Comparison of ENCODE assay signal across 11 mouse cellular contexts in the genomic region with DNA sequence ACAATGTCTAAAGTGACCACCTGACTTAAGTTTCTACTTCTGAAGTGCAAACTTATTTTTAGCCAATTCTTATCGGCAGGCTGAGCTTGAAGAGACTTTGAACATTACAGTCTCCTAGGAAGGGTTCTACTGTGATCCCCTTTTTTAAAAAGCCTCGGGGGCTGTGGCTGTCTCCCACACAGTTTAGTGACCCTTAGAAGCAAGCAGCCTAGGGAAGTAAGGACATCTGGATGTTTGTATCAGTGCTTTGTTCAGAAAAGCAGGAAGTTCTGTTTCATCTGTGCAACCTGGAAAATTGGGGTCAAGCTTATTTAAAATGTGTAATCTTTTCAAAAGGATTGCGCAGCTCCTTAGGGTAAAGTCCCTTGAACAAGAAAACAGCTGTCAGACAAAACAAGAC. TPM values are rescaled to one million over a fixed set of nuclear protein-coding genes. Genes with fewer than 3 reads are reported as not detected.
DNase-seq lines count a peak whose midpoint lies in the region; ATAC-seq and TF ChIP-seq lines count a peak whose summit lies in the region.
"Had no signal": no experiment of that assay in that cellular context is flagged by ENCODE, and none has a peak within 500 bp of the region (broad histone marks: within the 10 kb centered on the region; RNA-seq: fewer than 3 reads in every experiment).

No protein-coding gene starts in this region.

- H3K4me3 ChIP-seq in heart, embryonic 12.5 days = no peak overlapping the region
- H3K4me3 ChIP-seq in limb, embryonic 15.5 days = no peak overlapping the region

- H3K9ac ChIP-seq in heart, embryonic 12.5 days = no peak overlapping the region
- no peak overlapping the region for H3K9ac ChIP-seq in limb, embryonic 15.5 days

- H3K27ac ChIP-seq in heart, embryonic 12.5 days (ENCODE audit: poor library complexity, severe bottlenecking) = peak overlapping the region; percentile 25; the same call in 1 of the 2 replicates
- 0 out of 2 replicates have a peak overlapping the region, but pooled peaks have one; percentile 27 for H3K27ac ChIP-seq in limb, embryonic 15.5 days

- WGBS in heart, embryonic 12.5 days = 22% methylated on average over 3 of the region's 3 CpGs
- WGBS in limb, embryonic 15.5 days = 19% methylated on average over 3 of the region's 3 CpGs

- TF ChIP-seq POLR2A in brain, embryonic 14.5 days (IDR thresholded peaks at IDR 0.05; ENCODE audit: borderline replicate concordance, extremely low read depth, insufficient read depth, insufficient read length, poor library complexity, severe bottlenecking) = no peak

- H3K4me2 ChIP-seq in heart, embryonic 12.5 days = peak overlapping the region; percentile 47
- no peak overlapping the region for H3K4me2 ChIP-seq in limb, embryonic 15.5 days

- ATAC-seq in heart, embryonic 12.5 days (ENCODE audit: insufficient number of reproducible peaks, low FRiP score) = no peak
- ATAC-seq in granulocyte monocyte progenitor cell, adult 5-6 weeks (replicated peaks; ENCODE audit: poor library complexity, severe bottlenecking) = peak; percentile 44
- no peak for ATAC-seq in limb, embryonic 15.5 days (ENCODE audit: insufficient number of reproducible peaks, low FRiP score, low TSS enrichment, low read depth)

- DNase-seq in heart, postnatal 14 days = no peak
- DNase-seq in brain, embryonic 14.5 days (ENCODE audit: low read depth) = peak; percentile 12
- no peak for DNase-seq in cerebellum, adult 18-20 months
- no peak for DNase-seq in B cell, adult 2 months
- DNase-seq in gastrocnemius, adult 8-10 months (ENCODE audit: low spot score in 2 of 2) = no peak

- H3K4me1 ChIP-seq in heart, embryonic 12.5 days (replicated peaks) = peaks cover 22% of the 10 kb centered on the region
- peaks cover 10% of the 10 kb centered on the region; the same call in 1 of the 2 replicates for H3K4me1 ChIP-seq in limb, embryonic 15.5 days

- no peaks in the 10 kb centered on the region for H3K9me3 ChIP-seq in heart, embryonic 12.5 days (replicated peaks)
- H3K9me3 ChIP-seq in limb, embryonic 15.5 days = no peaks in the 10 kb centered on the region

- no peaks in the 10 kb centered on the region for H3K36me3 ChIP-seq in heart, embryonic 12.5 days
- H3K36me3 ChIP-seq in limb, embryonic 15.5 days = no peaks in the 10 kb centered on the region

- no peak for TF ChIP-seq CTCF in brain, embryonic 14.5 days (IDR thresholded peaks at IDR 0.05; ENCODE audit: borderline replicate concordance, extremely low read depth, insufficient read depth, insufficient read length)

- H3K27me3 ChIP-seq in heart, embryonic 12.5 days (replicated peaks) = no peaks in the 10 kb centered on the region
- H3K27me3 ChIP-seq in limb, embryonic 15.5 days = no peaks in the 10 kb centered on the region

- intact Hi-C loops in heart, postnatal 14 days (cut with DNase I) = no loop called here

RNA-seq across cellular contexts. Expression of a gene that starts 12.6 kb away (rescaled TPM):
- polyA plus RNA-seq in heart, embryonic 12.5 days (2016; fragmentation: Nextera tagmentation; extraction: Ambion mirVana) = 12.4 and 13.1 TPM in 2 replicates
- 1 to 10 TPM; 5.1 to 7.2 TPM for total RNA-seq in heart, postnatal 14 days (2021)
- polyA plus RNA-seq in brain, embryonic 14.5 days (2012; rRNA removed) = 6.4 and 16.5 TPM in 2 replicates
- 1.3 TPM in 1 of 2 replicates, not detected in the other for total RNA-seq in granulocyte monocyte progenitor cell, adult 5-6 weeks (2014; fragmentation: Nextera tagmentation)
- total RNA-seq in granulocyte monocyte progenitor cell, adult 5-6 weeks (2017) = 0.13 and 2.4 TPM in 2 replicates
- 12.3 and 16.0 TPM in 2 replicates for polyA plus RNA-seq in limb, embryonic 15.5 days (2015; fragmentation: Nextera tagmentation; extraction: Ambion mirVana)
- 10 to 100 TPM; 48.9 to 85.9 (median 58.6) TPM for total RNA-seq in gastrocnemius, adult 8-10 months (2022)

RNA-seq across cellular contexts. Expression of a gene that starts 37.0 kb away (rescaled TPM):
- polyA plus RNA-seq in heart, embryonic 12.5 days (2016; fragmentation: Nextera tagmentation; extraction: Ambion mirVana) = not detected in 2 replicates
- total RNA-seq in heart, postnatal 14 days (2021) = not detected
- polyA plus RNA-seq in brain, embryonic 14.5 days (2012; rRNA removed) = 0.53 and 0.82 TPM in 2 replicates
- not detected in 2 replicates for total RNA-seq in granulocyte monocyte progenitor cell, adult 5-6 weeks (2014; fragmentation: Nextera tagmentation)
- not detected in 2 replicates for total RNA-seq in granulocyte monocyte progenitor cell, adult 5-6 weeks (2017)
- 0.14 and 0.18 TPM in 2 replicates for polyA plus RNA-seq in limb, embryonic 15.5 days (2015; fragmentation: Nextera tagmentation; extraction: Ambion mirVana)
- total RNA-seq in gastrocnemius, adult 8-10 months (2022) = not detected
- total RNA-seq: common myeloid progenitor, adult 5-6 weeks; gastrocnemius, postnatal 4 days had no signal

RNA-seq across cellular contexts. Expression of a gene that starts 49.6 kb away (rescaled TPM):
- polyA plus RNA-seq in heart, embryonic 12.5 days (2016; fragmentation: Nextera tagmentation; extraction: Ambion mirVana) = 0.04 TPM in 1 of 2 replicates, not detected in the other
- under 1 TPM in 1 of 2 experiments, not detected in 1; 0.05 TPM for total RNA-seq in heart, postnatal 14 days (2021)
- 0.83 and 1.6 TPM in 2 replicates for polyA plus RNA-seq in brain, embryonic 14.5 days (2012; rRNA removed)
- total RNA-seq in granulocyte monocyte progenitor cell, adult 5-6 weeks (2014; fragmentation: Nextera tagmentation) = not detected in 2 replicates
- not detected in 2 replicates for total RNA-seq in granulocyte monocyte progenitor cell, adult 5-6 weeks (2017)
- polyA plus RNA-seq in limb, embryonic 15.5 days (2015; fragmentation: Nextera tagmentation; extraction: Ambion mirVana) = 0.14 TPM in 1 of 2 replicates, not detected in the other
- total RNA-seq in gastrocnemius, adult 8-10 months (2022) = not detected
- total RNA-seq: common myeloid progenitor, adult 5-6 weeks had no signal
- polyA plus RNA-seq: thymus, postnatal 0 days had no signal

Comparison
In these comparisons a context has a peak if more than half of its experiments do, and no peak if none do; other contexts are left out.
1. RNA of a gene that starts 12.6 kb away (total RNA-seq): 48.9 to 85.9 TPM in gastrocnemius, adult 8-10 months; 5.1 to 7.2 TPM in heart, postnatal 14 days and 0.13 to 2.4 TPM in granulocyte monocyte progenitor cell, adult 5-6 weeks; every median in the first group is over 4 times any median in the second.